Mouse (Mus musculus) liver, postnatal 0 days (tissue): ENCODE results near the gene Kcnj6.

Experiments
- CTCF ChIP-seq: sonication (generic); IDR thresholded peaks from 2 replicates; pipeline ENCODE4 v1.5.1; 2016; ENCODE audit warnings: antibody characterized with exemption, low read depth
- EP300 ChIP-seq: IDR thresholded peaks from 2 replicates; pipeline ENCODE4 v1.6.1; 2016; ENCODE audit warnings: antibody characterized with exemption, low read depth, mild to moderate bottlenecking

GRCm38 (mm10) chr16:94788716-94789115 is 208.8 kb downstream of the Kcnj6 start:
- no peak for TF ChIP-seq CTCF
- TF ChIP-seq EP300 = no peak
